Mouse (Mus musculus) limb, embryonic 11.5 days (tissue): ENCODE results near the gene Acaa1b. TPM values are rescaled to one million over a fixed set of nuclear protein-coding genes. Genes with fewer than 3 reads are reported as not detected.

Experiments used
- ATAC-seq: fragments of 200-750 bp; cut with Nextera tagmentation; 2 replicates; pipeline ENCODE4 v1.8.0; 2017; ENCODE audit warnings: low read depth; ENCODE audit not compliant: insufficient number of reproducible peaks, low FRiP score, low TSS enrichment
- DNase-seq: peaks from one replicate; pipeline ENCODE4 v3.0.0-alpha.2; 2015; ENCODE audit warnings: low spot score
- H3K27ac ChIP-seq: fragments of 300-500 bp; sonication (generic); replicated peaks from 2 replicates; pipeline ENCODE4 v1.5.1; 2014; ENCODE audit warnings: low read depth, mild to moderate bottlenecking, low read length
- H3K27me3 ChIP-seq: fragments of 300-500 bp; sonication (generic); 2 replicates; pipeline ENCODE4 v1.6.1; 2014; ENCODE audit warnings: mild to moderate bottlenecking, low read length, mixed read lengths; ENCODE audit not compliant: control insufficient read depth, insufficient read depth
- H3K36me3 ChIP-seq: fragments of 300-500 bp; sonication (generic); 2 replicates; pipeline ENCODE4 v1.6.1; 2014; ENCODE audit warnings: mild to moderate bottlenecking, low read length, moderate library complexity, mixed read lengths; ENCODE audit not compliant: control insufficient read depth, insufficient read depth
- H3K4me1 ChIP-seq: fragments of 300-500 bp; sonication (generic); 2 replicates; pipeline ENCODE4 v1.6.1; 2014; ENCODE audit warnings: low read length, mixed read lengths; ENCODE audit not compliant: control insufficient read depth, insufficient read depth
- H3K4me2 ChIP-seq: fragments of 300-500 bp; sonication (generic); 2 replicates; pipeline ENCODE4 v1.6.1; 2014; ENCODE audit warnings: low read depth, mild to moderate bottlenecking, moderate library complexity; ENCODE audit not compliant: severe bottlenecking
- H3K4me3 ChIP-seq: fragments of 300-500 bp; sonication (generic); 2 replicates; pipeline ENCODE4 v1.5.1; 2014; ENCODE audit warnings: low read depth, low read length
- H3K9ac ChIP-seq: fragments of 300-500 bp; sonication (generic); 2 replicates; pipeline ENCODE4 v1.6.1; 2014; ENCODE audit warnings: mild to moderate bottlenecking, low read length
- H3K9me3 ChIP-seq: fragments of 300-500 bp; sonication (generic); 2 replicates; pipeline ENCODE4 v1.6.1; 2016; ENCODE audit warnings: low read length; ENCODE audit not compliant: control insufficient read depth
- WGBS: fragments of 180-500 bp; shearing (Covaris S2); extraction: QIAGEN DNeasy Blood & Tissue Kit; methylation state at CpG from one replicate; pipeline ENCODE4 v1.1.7; 2014; 5-methylcytosine and 5-hydroxymethylcytosine counted together
- polyA plus RNA-seq: library from polyadenylated mRNA; unstranded; fragments of >200 nt; fragmentation: Nextera tagmentation; extraction: Ambion mirVana; gene quantifications from 2 replicates; pipeline ENCODE4 v1.2.1, GENCODE M21; 2014

Acaa1b gene
- polyA plus RNA-seq, 1 experiment from 2014 or later = 0.92 TPM

GRCm38 (mm10) chr9:119179292-119179691, 22.4 kb upstream of the Acaa1b start:
- H3K4me3 ChIP-seq = no peak overlapping the region
- no peaks in the 10 kb centered on the region for H3K27me3 ChIP-seq
- H3K4me1 ChIP-seq = no peaks in the 10 kb centered on the region
- H3K9me3 ChIP-seq = no peaks in the 10 kb centered on the region
- DNase-seq (no peak), ATAC-seq (no peak)
- no peak overlapping the region for H3K4me2 ChIP-seq
- 91% methylated on average over 11 of the region's 11 CpGs for WGBS
- no peaks in the 10 kb centered on the region for H3K36me3 ChIP-seq
- no peak overlapping the region for H3K27ac ChIP-seq
- no peak overlapping the region for H3K9ac ChIP-seq

GRCm38 (mm10) chr9:119167608-119168007, 10.7 kb upstream of the Acaa1b start:
- no peak for DNase-seq
- ATAC-seq = no peak
- Histone ChIP-seq H3K9me3 (no peaks in the 10 kb centered on the region), H3K27me3 (no peaks in the 10 kb centered on the region), H3K27ac (no peak overlapping the region), H3K4me3 (no peak overlapping the region), H3K9ac (no peak overlapping the region), H3K36me3 (no peaks in the 10 kb centered on the region), H3K4me2 (no peak overlapping the region), H3K4me1 (no peaks in the 10 kb centered on the region)
- WGBS = 97% methylated on average over 2 of the region's 2 CpGs

- H3K9me3 ChIP-seq = no peaks in the 10 kb centered on the region
- DNase-seq (no peak), ATAC-seq (no peak)
- no peak overlapping the region for H3K4me2 ChIP-seq
- no peaks in the 10 kb centered on the region for H3K27me3 ChIP-seq
- no peak overlapping the region for H3K27ac ChIP-seq
- no peaks in the 10 kb centered on the region for H3K36me3 ChIP-seq
- no peak overlapping the region for H3K4me3 ChIP-seq
- H3K4me1 ChIP-seq = no peaks in the 10 kb centered on the region
- no peak overlapping the region for H3K9ac ChIP-seq
- 91% methylated on average over 6 of the region's 6 CpGs for WGBS
Observed at GRCm38 (mm10) chr9:119165548-119165947, 8.7 kb upstream of the Acaa1b start.

- no peak overlapping the region for H3K9ac ChIP-seq
- H3K4me1 ChIP-seq = no peaks in the 10 kb centered on the region
- no peaks in the 10 kb centered on the region for H3K36me3 ChIP-seq
- no peak overlapping the region for H3K27ac ChIP-seq
- H3K4me2 ChIP-seq = no peak overlapping the region
- no peaks in the 10 kb centered on the region for H3K27me3 ChIP-seq
- no peak overlapping the region for H3K4me3 ChIP-seq
- no peak for DNase-seq
- no peak for ATAC-seq
- 83% methylated on average over 7 of the region's 7 CpGs for WGBS
- no peaks in the 10 kb centered on the region for H3K9me3 ChIP-seq
Observed at GRCm38 (mm10) chr9:119164743-119165142, 7.8 kb upstream of the Acaa1b start.

GRCm38 (mm10) chr9:119160689-119161088, 3.8 kb upstream of the Acaa1b start:
- H3K36me3 ChIP-seq = no peaks in the 10 kb centered on the region
- no peaks in the 10 kb centered on the region for H3K4me1 ChIP-seq
- H3K27me3 ChIP-seq = 0 out of 2 replicates have a peak, but pooled peaks cover 4% of the 10 kb centered on the region
- no peak overlapping the region for H3K4me2 ChIP-seq
- DNase-seq (no peak), ATAC-seq (no peak)
- 88% methylated on average over 3 of the region's 3 CpGs for WGBS
- H3K9me3 ChIP-seq = no peaks in the 10 kb centered on the region
- H3K9ac ChIP-seq = no peak overlapping the region
- no peak overlapping the region for H3K27ac ChIP-seq
- H3K4me3 ChIP-seq = no peak overlapping the region

- no peaks in the 10 kb centered on the region for H3K9me3 ChIP-seq
- H3K4me1 ChIP-seq = no peaks in the 10 kb centered on the region
- 55% methylated on average over 4 of the region's 4 CpGs for WGBS
- H3K9ac ChIP-seq = no peak within 1 kb of the TSS
- no peak within 1 kb of the TSS for H3K4me2 ChIP-seq
- DNase-seq (no peak), ATAC-seq (no peak)
- H3K27ac ChIP-seq = no peak within 1 kb of the TSS
- 0 out of 2 replicates have a peak, but pooled peaks cover 6% of the 10 kb centered on the region for H3K27me3 ChIP-seq
- H3K4me3 ChIP-seq = no peak within 1 kb of the TSS
- no peaks in the 10 kb centered on the region for H3K36me3 ChIP-seq
Observed at GRCm38 (mm10) chr9:119158861-119159260, 2.0 kb upstream of the Acaa1b start, which contains the start of gene Gm47289. TSS of gene Gm47289 (plus strand) at chr9:119159161.

- WGBS = 54% methylated on average over 7 of the region's 7 CpGs
- no peak for ATAC-seq
- Histone ChIP-seq H3K4me2 (no peak overlapping the region), H3K4me3 (no peak overlapping the region), H3K36me3 (no peaks in the 10 kb centered on the region), H3K27ac (no peak overlapping the region), H3K27me3 (0 out of 2 replicates have a peak, but pooled peaks cover 6% of the 10 kb centered on the region), H3K9ac (no peak overlapping the region), H3K4me1 (no peaks in the 10 kb centered on the region), H3K9me3 (no peaks in the 10 kb centered on the region)
- no peak for DNase-seq
Observed at GRCm38 (mm10) chr9:119155826-119156225, 1.1 kb downstream of the Acaa1b start.

- Histone ChIP-seq H3K4me1 (no peaks in the 10 kb centered on the region), H3K27me3 (0 out of 2 replicates have a peak, but pooled peaks cover 6% of the 10 kb centered on the region), H3K9me3 (no peaks in the 10 kb centered on the region), H3K27ac (no peak overlapping the region), H3K36me3 (no peaks in the 10 kb centered on the region), H3K9ac (no peak overlapping the region), H3K4me3 (no peak overlapping the region), H3K4me2 (no peak overlapping the region)
- no peak for ATAC-seq
- 79% methylated on average over 8 of the region's 8 CpGs for WGBS
- no peak for DNase-seq
Observed at GRCm38 (mm10) chr9:119155416-119155815, 1.5 kb downstream of the Acaa1b start.

- H3K9ac ChIP-seq = no peak overlapping the region
- DNase-seq (no peak), ATAC-seq (no peak)
- H3K4me3 ChIP-seq = no peak overlapping the region
- H3K27me3 ChIP-seq = 0 out of 2 replicates have a peak, but pooled peaks cover 6% of the 10 kb centered on the region
- 84% methylated on average over 2 of the region's 2 CpGs for WGBS
- no peaks in the 10 kb centered on the region for H3K9me3 ChIP-seq
- no peaks in the 10 kb centered on the region for H3K4me1 ChIP-seq
- no peaks in the 10 kb centered on the region for H3K36me3 ChIP-seq
- H3K4me2 ChIP-seq = no peak overlapping the region
- H3K27ac ChIP-seq = no peak overlapping the region
Observed at GRCm38 (mm10) chr9:119151751-119152150, 5.1 kb downstream of the Acaa1b start.
